Mouse (Mus musculus): ENCODE results near the gene Arid5b.

Arid5b gene

GRCm38 (mm10) chr10:68051316-68051933 is 227.1 kb downstream of the Arid5b start:
- peak in 1 of 2 experiments; percentile 29 for DNase-seq (ENCODE audit: low spot score in 2 of 2)

GRCm38 (mm10) chr10:68050882-68051281 is 227.7 kb downstream of the Arid5b start:
- no peak for DNase-seq (ENCODE audit: low spot score in 2 of 2)

- DNase-seq (ENCODE audit: low spot score in 2 of 2) = peak in 1 of 2 experiments; percentile 19
Measured at GRCm38 (mm10) chr10:68048641-68049305, 229.8 kb downstream of the Arid5b start.

- no peak for DNase-seq (ENCODE audit: low spot score in 2 of 2)
Measured at GRCm38 (mm10) chr10:68044864-68045263, 233.7 kb downstream of the Arid5b start.

GRCm38 (mm10) chr10:68043973-68044372 is 234.6 kb downstream of the Arid5b start:
- DNase-seq (ENCODE audit: low spot score in 2 of 2) = no peak
